Mouse (Mus musculus): Measurements from ENCODE around the gene Hfe2. TPM values are rescaled to one million over a fixed set of nuclear protein-coding genes. Genes with fewer than 3 reads are reported as not detected.
"Not testable (repeated sequence)": the region's sequence is repeated elsewhere in the genome, so short reads cannot be mapped to it uniquely, and the experiment has no call there.

Gene Hfe2
- polyA plus RNA-seq, 1 experiment from 2014 or later = 0.37 TPM

GRCm38 (mm10) chr3:96485361-96485760, 39.6 kb upstream of the Hfe2 start:
- no peak overlapping the region for H3K9ac ChIP-seq (replicated peaks; ENCODE audit: low read length)
- no peak overlapping the region for H3K27ac ChIP-seq (ENCODE audit: low read length)
- H3K9me3 ChIP-seq (ENCODE audit: low read length) = 0 out of 2 replicates have a peak, but pooled peaks cover 3% of the 10 kb centered on the region
- H3K36me3 ChIP-seq (ENCODE audit: insufficient read depth, low read length) = no peaks in the 10 kb centered on the region
- no peak overlapping the region for H3K4me3 ChIP-seq (ENCODE audit: low read length)
- no peak for ATAC-seq (ENCODE audit: low FRiP score, low TSS enrichment)
- no peaks in the 10 kb centered on the region for H3K27me3 ChIP-seq (ENCODE audit: insufficient read depth, low read length)
- peaks cover 7% of the 10 kb centered on the region; the same call in 1 of the 2 replicates for H3K4me1 ChIP-seq (ENCODE audit: insufficient read depth, low read length)
- 80% methylated on average over 2 of the region's 2 CpGs for WGBS
- no peak overlapping the region for H3K4me2 ChIP-seq (replicated peaks; ENCODE audit: low read depth, low read length)

GRCm38 (mm10) chr3:96486064-96486827, 38.7 kb upstream of the Hfe2 start:
- H3K9ac ChIP-seq (replicated peaks; ENCODE audit: low read length); H3K9me3 ChIP-seq (ENCODE audit: low read length); H3K4me1 ChIP-seq (ENCODE audit: insufficient read depth, low read length); H3K27me3 ChIP-seq (ENCODE audit: insufficient read depth, low read length); H3K27ac ChIP-seq (ENCODE audit: low read length); H3K4me2 ChIP-seq (replicated peaks; ENCODE audit: low read depth, low read length); H3K36me3 ChIP-seq (ENCODE audit: insufficient read depth, low read length); H3K4me3 ChIP-seq (ENCODE audit: low read length): not testable (repeated sequence)
- WGBS = 1% methylated on average over 4 of the region's 34 CpGs
- ATAC-seq (ENCODE audit: low FRiP score, low TSS enrichment) = peak; percentile 64

GRCm38 (mm10) chr3:96486828-96487559, 38.0 kb upstream of the Hfe2 start:
- WGBS = 17% methylated on average over 5 of the region's 38 CpGs
- H3K27me3 ChIP-seq (ENCODE audit: insufficient read depth, low read length); H3K36me3 ChIP-seq (ENCODE audit: insufficient read depth, low read length); H3K9ac ChIP-seq (replicated peaks; ENCODE audit: low read length); H3K9me3 ChIP-seq (ENCODE audit: low read length); H3K4me1 ChIP-seq (ENCODE audit: insufficient read depth, low read length); H3K27ac ChIP-seq (ENCODE audit: low read length): not testable (repeated sequence)
- peak overlapping the region; percentile 18; the same call in 1 of the 2 replicates for H3K4me3 ChIP-seq (ENCODE audit: low read length)
- peak overlapping the region; percentile 59 for H3K4me2 ChIP-seq (replicated peaks; ENCODE audit: low read depth, low read length)
- peak; percentile 86 for ATAC-seq (ENCODE audit: low FRiP score, low TSS enrichment)

- no peaks in the 10 kb centered on the region for H3K27me3 ChIP-seq (ENCODE audit: insufficient read depth, low read length)
- WGBS = 6% methylated on average over 25 of the region's 26 CpGs
- no peak for ATAC-seq (ENCODE audit: low FRiP score, low TSS enrichment)
Measured at GRCm38 (mm10) chr3:96487596-96488289, 37.2 kb upstream of the Hfe2 start.

GRCm38 (mm10) chr3:96488290-96488906, 36.6 kb upstream of the Hfe2 start:
- peak overlapping the region; percentile 59 for H3K4me2 ChIP-seq (replicated peaks; ENCODE audit: low read depth, low read length)
- H3K9ac ChIP-seq (replicated peaks; ENCODE audit: low read length) = peak overlapping the region; percentile 57
- peak; percentile 86 for ATAC-seq (ENCODE audit: low FRiP score, low TSS enrichment)
- not testable (repeated sequence) for H3K27me3 ChIP-seq (ENCODE audit: insufficient read depth, low read length); H3K4me1 ChIP-seq (ENCODE audit: insufficient read depth, low read length); H3K9me3 ChIP-seq (ENCODE audit: low read length); H3K36me3 ChIP-seq (ENCODE audit: insufficient read depth, low read length)
- 0% methylated on average over 1 of the region's 55 CpGs for WGBS
- H3K4me3 ChIP-seq (ENCODE audit: low read length) = peak overlapping the region; percentile 36
- H3K27ac ChIP-seq (ENCODE audit: low read length) = peak overlapping the region; percentile 91

More at GRCm38 (mm10) chr3:96487596-96488289, 37.2 kb upstream of the Hfe2 start:
- no peaks in the 10 kb centered on the region for H3K36me3 ChIP-seq (ENCODE audit: insufficient read depth, low read length)
- H3K9me3 ChIP-seq (ENCODE audit: low read length) = no peaks in the 10 kb centered on the region
- H3K9ac ChIP-seq (replicated peaks; ENCODE audit: low read length) = peak overlapping the region; percentile 57
- H3K27ac ChIP-seq (ENCODE audit: low read length) = peak overlapping the region; percentile 91
- peak overlapping the region; percentile 59 for H3K4me2 ChIP-seq (replicated peaks; ENCODE audit: low read depth, low read length)
- peak overlapping the region; percentile 36 for H3K4me3 ChIP-seq (ENCODE audit: low read length)
- peaks cover 7% of the 10 kb centered on the region; the same call in 1 of the 2 replicates for H3K4me1 ChIP-seq (ENCODE audit: insufficient read depth, low read length)

GRCm38 (mm10) chr3:96488907-96489629, 35.9 kb upstream of the Hfe2 start:
- not testable (repeated sequence) for H3K4me1 ChIP-seq (ENCODE audit: insufficient read depth, low read length); H3K4me2 ChIP-seq (replicated peaks; ENCODE audit: low read depth, low read length); H3K27me3 ChIP-seq (ENCODE audit: insufficient read depth, low read length); H3K9me3 ChIP-seq (ENCODE audit: low read length); H3K36me3 ChIP-seq (ENCODE audit: insufficient read depth, low read length); H3K9ac ChIP-seq (replicated peaks; ENCODE audit: low read length)
- H3K27ac ChIP-seq (ENCODE audit: low read length) = peak overlapping the region; percentile 83
- WGBS = 0% methylated on average over 9 of the region's 31 CpGs
- ATAC-seq (ENCODE audit: low FRiP score, low TSS enrichment) = peak; percentile 83
- peak overlapping the region; percentile 23; the same call in 1 of the 2 replicates for H3K4me3 ChIP-seq (ENCODE audit: low read length)

GRCm38 (mm10) chr3:96489636-96490035, 35.3 kb upstream of the Hfe2 start:
- H3K27ac ChIP-seq (ENCODE audit: low read length) = peak overlapping the region; percentile 68
- ATAC-seq (ENCODE audit: low FRiP score, low TSS enrichment); H3K9ac ChIP-seq (replicated peaks; ENCODE audit: low read length); H3K4me1 ChIP-seq (ENCODE audit: insufficient read depth, low read length); H3K36me3 ChIP-seq (ENCODE audit: insufficient read depth, low read length); H3K4me3 ChIP-seq (ENCODE audit: low read length); H3K9me3 ChIP-seq (ENCODE audit: low read length); H3K4me2 ChIP-seq (replicated peaks; ENCODE audit: low read depth, low read length); H3K27me3 ChIP-seq (ENCODE audit: insufficient read depth, low read length): not testable (repeated sequence)
- 75% methylated on average over 6 of the region's 8 CpGs for WGBS

GRCm38 (mm10) chr3:96494456-96494855, 30.5 kb upstream of the Hfe2 start:
- not testable (repeated sequence) for H3K9me3 ChIP-seq (ENCODE audit: low read length); H3K27ac ChIP-seq (ENCODE audit: low read length); H3K4me3 ChIP-seq (ENCODE audit: low read length); H3K36me3 ChIP-seq (ENCODE audit: insufficient read depth, low read length); H3K27me3 ChIP-seq (ENCODE audit: insufficient read depth, low read length); H3K9ac ChIP-seq (replicated peaks; ENCODE audit: low read length); ATAC-seq (ENCODE audit: low FRiP score, low TSS enrichment); H3K4me2 ChIP-seq (replicated peaks; ENCODE audit: low read depth, low read length)
- peaks cover 13% of the 10 kb centered on the region for H3K4me1 ChIP-seq (ENCODE audit: insufficient read depth, low read length)
- WGBS = 87% methylated on average over 5 of the region's 11 CpGs

GRCm38 (mm10) chr3:96494912-96495311, 30.1 kb upstream of the Hfe2 start:
- no peaks in the 10 kb centered on the region for H3K9me3 ChIP-seq (ENCODE audit: low read length)
- no peak for ATAC-seq (ENCODE audit: low FRiP score, low TSS enrichment)
- H3K4me2 ChIP-seq (replicated peaks; ENCODE audit: low read depth, low read length) = no peak overlapping the region
- H3K27ac ChIP-seq (ENCODE audit: low read length) = no peak overlapping the region
- H3K9ac ChIP-seq (replicated peaks; ENCODE audit: low read length) = no peak overlapping the region
- H3K36me3 ChIP-seq (ENCODE audit: insufficient read depth, low read length) = no peaks in the 10 kb centered on the region
- WGBS = 95% methylated on average over 3 of the region's 3 CpGs
- H3K4me1 ChIP-seq (ENCODE audit: insufficient read depth, low read length) = peaks cover 13% of the 10 kb centered on the region
- no peak overlapping the region for H3K4me3 ChIP-seq (ENCODE audit: low read length)
- H3K27me3 ChIP-seq (ENCODE audit: insufficient read depth, low read length) = no peaks in the 10 kb centered on the region

Data from kidney, embryonic 16.5 days (tissue).